Mouse (Mus musculus) telencephalon, adult 2 months (tissue): ENCODE data around the gene Insr.
"Not testable (repeated sequence)": the region's sequence is repeated elsewhere in the genome, so short reads cannot be mapped to it uniquely, and the experiment has no call there.

ENCODE experiments used
- DNase-seq: peaks from one replicate; pipeline ENCODE4 v3.0.0-alpha.2; 2011; ENCODE audit warnings: low read depth, low spot score

Gene Insr

DNA sequence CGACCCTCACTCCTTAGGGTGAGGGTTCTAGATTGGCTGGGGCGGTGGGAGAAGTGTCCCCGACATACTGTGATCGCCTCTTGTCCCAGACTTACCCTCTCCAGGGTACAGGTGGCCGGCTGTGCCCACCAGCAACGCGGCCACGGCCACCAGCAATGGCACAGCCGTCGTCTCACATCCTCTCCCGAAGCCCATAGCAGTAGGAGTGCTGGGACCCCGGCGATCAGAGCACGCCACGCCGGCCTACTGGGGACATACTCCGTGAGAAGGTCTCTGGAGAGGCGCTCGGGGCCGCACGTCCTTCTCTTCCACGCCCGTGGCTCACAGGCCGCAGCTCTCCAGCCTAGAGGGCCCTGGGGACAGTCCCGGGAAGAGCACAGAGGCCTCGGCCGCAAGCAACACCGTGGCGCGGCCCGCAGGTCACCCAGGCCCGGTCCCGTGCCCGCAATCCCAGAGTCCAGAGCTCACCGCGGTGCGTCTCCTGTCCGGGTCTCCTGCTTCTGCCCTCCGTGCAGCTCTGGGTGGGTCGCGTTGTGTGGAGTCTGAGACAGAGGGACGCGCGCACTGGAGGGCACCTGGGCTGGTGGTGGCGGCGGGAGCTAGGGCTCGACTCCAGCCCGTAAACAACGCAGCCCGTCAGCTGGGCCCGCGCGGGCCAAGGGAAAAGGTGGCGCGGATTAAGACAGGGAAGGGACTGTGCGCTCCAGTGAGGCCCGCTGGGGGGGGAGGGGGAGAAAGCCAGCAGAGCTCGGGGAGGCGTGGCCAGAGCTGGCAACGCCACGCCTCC is at the start of gene Insr:
TSS of gene Insr (minus strand) at position 684 of the 787 bp plus-strand sequence.
- DNase-seq: peak; percentile 79

DNA sequence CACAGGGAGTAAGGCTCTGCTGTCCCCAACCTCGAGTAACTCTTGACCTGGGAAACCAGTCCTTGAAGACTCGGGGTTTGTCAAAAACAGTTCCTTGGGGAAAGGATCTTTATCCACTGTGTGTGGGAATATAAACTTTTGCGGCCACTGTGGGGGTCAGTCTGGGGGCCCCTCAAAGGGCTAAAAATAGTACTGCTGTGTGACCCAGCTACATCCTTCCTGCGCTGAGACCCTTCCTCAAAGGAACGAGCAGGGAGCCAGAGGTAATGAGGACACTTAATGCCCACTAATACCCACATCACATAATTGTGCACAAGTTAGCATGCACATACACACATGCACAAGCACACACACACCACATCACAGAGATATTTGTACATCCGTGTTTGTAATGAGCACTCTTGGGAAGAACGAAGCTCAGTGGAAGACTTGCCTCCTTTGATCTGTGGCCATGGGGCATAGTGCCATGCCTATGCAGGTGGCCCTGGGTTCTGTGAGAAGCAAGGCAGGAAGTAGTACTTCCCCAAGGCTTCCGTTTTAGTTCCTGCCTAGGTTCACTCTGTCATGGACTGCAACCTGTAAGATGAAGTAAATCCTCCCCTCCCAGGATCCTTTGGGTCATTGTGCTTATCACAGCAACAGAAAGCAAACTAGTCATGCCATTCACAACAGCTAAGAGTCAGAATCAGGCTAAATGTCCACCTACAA is 48.3 kb upstream of the Insr start:
- no peak for DNase-seq

DNA sequence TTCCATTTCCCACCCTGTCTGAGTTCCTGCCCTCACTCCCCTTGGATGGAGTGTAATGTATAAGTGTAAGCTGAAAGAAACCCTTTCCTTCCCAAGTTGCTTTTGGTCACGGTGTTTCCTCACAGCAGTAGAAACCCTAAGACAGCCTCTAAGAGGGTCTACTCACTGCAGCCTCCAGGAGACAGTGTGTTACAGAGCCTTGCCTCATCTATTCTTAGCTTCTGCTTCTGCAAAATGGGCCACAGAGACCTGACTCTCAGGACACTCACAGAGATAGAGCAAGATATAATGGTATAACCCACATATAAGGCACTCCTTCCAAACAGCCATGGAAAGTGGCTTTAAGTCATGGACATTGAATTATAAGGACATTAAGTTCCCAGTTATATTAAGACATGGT is 47.6 kb upstream of the Insr start:
- DNase-seq: no peak

DNA sequence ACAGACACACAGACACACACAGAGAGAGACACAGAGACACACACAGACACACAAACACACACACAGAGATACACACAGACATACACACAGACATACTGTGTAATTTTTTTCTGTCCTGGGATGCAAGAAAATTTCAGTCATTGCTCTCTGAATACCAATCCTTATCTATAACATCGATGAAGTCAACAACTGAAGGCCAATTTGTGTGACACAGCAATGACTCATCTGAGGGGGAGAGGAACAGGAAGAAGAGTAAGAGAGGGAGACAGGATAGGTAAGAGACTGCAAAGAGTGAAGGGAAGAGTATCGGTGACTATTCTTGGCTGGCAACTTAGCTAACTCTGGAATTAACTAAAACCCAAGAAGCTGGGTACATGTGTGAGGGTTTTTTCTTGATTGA is 44.8 kb upstream of the Insr start:
- no peak for DNase-seq

DNA sequence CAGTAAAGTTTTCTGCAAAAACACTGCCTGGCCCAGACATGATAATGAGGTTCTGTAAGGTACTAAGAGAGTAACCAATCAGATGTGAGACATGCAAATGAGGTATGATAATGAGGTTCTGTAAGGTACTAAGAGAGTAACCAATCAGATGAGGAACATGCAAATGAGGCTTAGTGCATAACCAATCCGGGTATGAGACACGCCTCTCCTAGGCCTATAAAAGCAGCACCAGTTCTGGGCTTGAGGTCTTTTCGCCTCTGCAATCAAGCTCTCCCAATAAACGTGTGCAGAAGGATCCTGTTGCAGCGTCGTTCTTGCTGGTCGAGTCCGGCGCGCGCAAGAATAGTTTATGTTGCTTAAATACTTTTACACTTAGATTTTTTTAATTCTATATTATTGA is 39.9 kb upstream of the Insr start:
- DNase-seq: not testable (repeated sequence)

DNA sequence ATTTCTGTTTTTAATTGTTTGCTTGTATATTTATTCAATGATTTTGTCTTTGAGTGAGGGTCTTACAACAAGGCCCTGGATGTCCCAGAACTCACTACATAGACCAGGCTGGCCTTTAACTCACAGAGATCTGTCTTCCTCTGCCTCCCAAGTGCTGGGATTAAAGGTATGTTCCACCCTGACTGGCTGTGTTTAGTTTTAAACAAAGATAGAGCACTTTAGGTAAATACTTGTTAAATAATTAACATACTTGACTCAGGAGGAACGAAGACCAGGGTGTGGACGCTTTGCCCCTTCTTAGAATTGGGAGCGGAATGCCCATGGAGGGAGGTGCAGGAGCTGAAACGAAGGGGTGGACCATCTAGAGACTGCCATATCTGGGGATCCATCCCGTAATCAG is 37.2 kb upstream of the Insr start:
- DNase-seq: no peak

DNA sequence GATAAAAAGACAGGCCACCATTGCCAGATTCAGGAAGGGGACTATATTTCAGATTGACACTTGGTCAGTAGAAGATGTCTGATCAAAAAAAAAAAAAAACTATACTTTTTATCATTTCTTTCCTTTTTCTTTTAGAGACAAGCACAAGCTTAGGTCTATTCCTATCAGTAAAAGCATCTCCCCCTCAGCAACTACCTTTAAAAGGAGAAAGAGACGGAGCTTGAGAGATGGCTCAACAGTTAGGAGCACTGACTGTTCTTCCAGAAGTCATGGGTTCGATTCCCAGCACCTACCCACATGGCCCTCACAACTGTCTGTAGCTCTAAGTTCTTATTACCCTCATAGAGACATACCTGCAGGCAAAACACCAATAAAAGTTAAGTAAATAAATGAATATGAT is 34.9 kb upstream of the Insr start:
- no peak for DNase-seq

DNA sequence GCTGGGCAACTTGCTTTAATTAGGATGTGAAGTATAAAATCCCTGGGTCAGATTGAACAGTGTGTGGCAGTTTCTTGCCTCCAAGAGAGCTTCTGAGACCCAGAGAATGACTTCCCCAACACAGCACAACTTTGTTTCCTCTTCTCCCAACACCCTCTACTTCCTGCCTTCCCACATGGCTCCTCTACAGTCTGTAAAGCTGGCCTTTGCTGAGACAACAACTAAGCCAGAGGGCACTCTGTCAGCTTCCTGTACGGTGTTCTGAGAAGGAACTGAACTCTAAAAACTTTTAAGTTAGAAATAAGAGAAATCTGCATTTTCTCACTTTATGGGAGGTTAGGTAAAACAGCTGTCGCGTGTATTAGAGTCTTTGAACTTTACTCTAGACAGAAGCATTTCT is 34.4 kb upstream of the Insr start:
- no peak for DNase-seq

DNA sequence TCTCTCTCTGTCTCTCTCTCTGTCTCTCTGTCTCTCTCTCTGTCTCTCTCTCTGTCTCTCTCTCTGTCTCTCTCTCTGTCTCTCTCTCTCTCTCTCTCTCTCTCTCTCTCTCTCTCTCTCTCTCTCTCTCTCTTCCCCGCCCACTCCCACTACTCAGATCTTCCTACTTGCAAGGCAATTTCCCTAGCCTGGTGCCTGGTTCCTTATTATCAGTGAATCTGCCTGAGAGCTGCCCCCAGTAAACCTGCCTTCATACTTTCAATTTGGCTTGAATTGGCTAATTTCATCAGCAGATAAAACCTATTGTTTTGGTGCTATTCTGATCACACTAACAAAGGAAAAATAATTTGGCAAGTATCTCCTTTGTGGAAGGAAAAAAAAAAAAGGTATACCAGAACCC is 34.0 kb upstream of the Insr start:
- DNase-seq: not testable (repeated sequence)

DNA sequence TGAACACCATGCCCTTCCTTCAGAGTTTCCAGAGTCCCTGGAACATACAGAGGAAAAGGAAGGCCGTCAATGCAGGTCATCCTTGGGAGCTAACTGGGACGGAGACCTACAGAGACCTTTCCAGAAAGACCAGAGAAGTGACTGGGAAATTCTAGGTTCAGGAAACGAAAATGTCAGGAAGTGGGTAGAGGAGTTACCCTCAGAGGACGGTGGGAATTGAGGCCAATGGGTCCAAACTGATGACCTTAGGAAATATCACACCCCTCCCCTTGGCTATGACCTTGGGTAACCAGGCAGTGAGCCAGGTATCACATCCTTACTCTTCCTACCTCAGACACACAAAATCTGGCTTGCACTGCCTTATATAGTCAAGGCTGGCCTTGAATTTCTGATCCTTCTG is 32.1 kb upstream of the Insr start:
- no peak for DNase-seq

DNA sequence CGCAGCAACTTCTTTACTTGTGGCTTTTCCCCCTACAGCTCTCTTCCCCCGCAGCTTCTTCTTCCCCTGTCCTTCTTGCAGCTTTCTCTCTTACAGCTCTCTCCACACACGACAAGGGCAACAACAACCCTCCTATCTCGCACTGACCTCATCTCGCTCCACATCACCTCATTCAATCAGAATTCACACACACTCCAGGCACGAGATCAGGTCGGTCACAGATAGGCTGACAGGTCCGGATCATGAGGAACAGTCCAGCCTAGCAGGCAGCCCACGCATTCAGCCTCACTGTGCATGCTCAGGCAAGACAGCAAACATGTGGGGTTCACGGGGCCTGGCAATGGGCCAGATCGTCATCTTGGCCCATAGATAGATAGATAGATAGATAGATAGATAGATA is 30.2 kb upstream of the Insr start:
- no peak for DNase-seq

DNA sequence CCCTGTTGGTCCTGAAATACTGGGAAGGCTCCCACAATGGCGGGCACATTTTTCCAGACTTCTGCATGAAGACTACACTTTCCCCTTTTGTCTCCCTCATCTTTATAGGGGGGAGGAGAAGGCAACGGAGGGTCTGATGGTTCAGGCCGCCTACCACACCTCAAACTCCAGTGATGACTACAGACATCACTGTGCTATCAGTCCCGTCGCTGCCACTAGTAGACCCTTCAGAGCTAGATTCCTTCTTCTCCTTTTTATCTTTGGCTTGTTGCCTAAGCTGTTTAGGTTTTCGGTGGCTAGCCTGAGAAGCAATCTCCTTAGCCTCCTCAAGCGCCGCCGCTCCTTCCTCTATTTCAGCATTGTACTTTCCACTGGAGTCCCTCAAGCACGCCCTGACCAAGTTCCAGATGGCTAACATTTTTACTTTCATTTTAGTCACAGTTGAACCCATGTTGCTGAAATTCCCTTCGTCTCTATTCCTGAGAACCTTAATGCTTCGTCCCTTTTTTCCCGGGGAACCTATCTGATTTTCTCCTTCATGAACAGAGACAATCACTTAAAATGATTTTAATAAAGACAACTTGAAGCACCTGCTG is 28.9 kb upstream of the Insr start:
- DNase-seq: not testable (repeated sequence)

DNA sequence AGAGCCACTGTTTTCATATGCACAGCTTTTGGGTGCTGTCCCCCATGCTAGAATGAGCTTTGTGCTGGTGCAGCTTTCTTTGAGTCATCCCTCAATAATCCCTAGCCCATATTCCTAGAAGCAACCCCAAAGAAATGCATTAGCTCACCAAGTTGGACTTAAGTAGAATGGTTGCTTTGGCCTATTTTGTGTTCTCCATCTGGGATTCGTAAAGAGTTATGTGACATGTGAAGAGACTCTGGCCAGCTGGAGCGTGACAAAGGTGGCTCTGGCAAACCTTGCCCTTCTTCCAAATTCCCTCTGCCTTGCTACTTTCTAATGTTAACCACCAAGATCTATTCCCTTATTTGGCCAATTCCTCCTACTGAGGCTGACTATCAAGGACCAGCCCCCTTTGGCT is 22.7 kb upstream of the Insr start:
- DNase-seq: no peak

DNA sequence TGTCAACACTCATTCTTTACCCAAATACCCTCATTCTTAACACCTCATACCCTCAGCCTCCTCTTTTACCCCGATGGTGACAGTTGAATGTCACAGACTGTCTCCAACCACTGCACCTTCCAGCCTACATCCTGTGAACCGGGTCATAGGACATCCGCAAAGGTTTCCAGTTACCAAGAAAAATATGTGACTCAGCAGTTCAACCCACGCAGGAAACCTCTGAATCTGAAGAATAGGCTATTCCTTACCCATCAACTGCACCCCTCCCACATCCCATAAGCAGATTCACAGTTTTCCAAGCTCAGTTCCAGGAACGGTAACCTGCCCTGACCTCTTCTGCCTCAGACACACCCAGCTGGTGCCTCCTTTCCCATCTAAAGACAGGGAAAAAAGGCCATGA is 19.9 kb upstream of the Insr start:
- DNase-seq: no peak

DNA sequence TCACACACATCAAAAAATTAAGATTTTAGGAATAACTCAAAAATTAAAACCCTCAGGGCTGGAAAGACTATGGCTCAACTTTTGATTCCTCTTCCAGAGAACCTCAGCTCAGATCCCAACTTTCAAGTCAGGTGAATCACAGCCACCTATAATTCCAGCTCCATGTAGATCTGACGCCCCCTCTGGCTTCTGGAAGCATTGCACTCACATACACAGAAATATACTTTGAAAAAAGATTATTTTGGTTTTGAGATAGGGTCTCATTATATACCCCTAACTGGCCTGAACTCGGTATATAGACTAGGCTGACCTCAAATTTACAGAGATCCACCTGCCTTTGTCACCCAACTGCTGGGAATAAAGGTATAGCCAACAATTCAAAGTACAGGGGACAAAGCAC is 6.4 kb upstream of the Insr start:
- DNase-seq: no peak

DNA sequence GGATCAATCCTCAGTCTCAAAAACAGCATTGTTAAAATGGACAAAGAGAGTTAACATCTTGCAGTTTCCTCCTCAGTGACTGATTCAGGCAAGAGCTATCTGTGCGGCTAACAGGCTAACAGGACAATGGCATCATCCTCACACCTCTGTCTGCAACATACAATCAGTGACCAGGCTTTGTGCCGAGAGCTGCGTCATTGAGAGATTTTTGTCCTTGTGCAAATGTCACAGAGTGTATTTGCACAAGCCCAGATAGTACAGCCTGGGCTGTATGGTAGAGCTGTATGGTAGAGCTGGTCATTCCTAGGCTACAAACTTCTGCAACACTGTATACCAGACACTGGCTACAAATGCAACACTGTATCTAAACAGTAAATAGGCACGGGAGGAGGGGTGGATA is 5.2 kb upstream of the Insr start:
- no peak for DNase-seq

DNA sequence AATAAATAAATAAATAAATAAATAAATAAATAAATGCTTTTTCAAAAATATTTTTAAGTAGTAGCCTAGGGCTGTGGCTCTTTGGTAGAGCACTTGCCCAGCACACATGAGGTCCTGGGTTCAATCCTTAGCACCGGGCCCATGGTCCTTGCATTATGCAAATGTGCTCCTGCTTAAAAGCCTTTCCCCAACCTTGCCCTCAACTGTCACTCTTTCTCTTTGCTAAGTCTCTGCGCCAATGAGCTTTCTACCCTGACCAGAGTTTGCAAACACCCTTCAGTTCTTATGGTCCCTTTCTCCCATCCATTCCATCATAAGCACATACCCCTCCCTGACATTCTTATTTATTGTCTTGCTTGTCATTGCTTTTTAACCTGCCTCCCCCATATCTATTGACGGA is 1.9 kb upstream of the Insr start:
- no peak for DNase-seq

DNA sequence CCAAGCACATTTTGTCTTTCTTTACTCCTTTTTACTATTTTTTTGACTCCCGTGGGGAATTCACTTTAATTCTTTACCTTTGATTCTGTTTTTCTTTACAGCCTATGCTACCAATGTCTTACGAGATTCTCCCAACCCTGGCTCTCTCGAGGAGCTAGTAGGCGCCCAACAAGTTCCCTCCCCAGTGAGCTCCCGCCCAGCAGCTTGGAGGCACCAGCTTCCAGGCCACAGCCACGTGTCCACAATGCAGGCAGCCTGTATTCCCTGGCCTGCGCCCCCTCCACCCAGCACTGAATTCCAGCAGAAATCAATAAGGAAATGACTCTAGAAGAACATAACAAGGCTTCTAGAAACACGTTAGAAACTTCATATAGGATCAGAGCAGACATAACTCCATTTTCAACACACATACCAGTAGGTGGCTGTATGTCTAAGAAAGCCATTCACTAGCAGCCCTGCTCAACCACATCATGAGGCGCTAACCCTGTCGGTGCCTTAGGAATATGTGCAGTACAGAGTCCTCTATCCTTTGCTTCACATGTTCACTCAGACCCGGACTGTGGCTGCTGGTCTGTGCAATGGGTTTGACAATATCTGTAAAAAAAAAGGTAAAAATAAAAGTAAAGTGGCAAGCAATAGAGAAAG is 971 bp upstream of the Insr start:
- no peak for DNase-seq

DNA sequence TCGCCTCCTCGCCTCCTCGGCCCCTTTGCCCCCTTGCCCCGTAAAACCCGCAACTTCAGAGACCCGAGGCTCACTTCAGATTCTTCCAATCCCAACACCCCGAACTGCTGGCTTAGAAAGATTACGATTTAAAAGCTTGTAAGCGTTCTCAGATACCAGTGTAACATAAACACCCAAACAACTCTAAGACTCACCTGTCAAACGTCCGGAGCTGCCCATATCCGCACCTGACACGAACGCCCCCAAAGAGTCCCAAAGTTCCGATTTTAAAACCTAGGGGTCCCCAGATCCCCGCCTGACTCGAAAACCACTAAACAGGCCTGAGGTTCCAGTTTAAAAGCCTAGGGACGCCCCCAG is 282 bp upstream of the Insr start:
- no peak for DNase-seq

DNA sequence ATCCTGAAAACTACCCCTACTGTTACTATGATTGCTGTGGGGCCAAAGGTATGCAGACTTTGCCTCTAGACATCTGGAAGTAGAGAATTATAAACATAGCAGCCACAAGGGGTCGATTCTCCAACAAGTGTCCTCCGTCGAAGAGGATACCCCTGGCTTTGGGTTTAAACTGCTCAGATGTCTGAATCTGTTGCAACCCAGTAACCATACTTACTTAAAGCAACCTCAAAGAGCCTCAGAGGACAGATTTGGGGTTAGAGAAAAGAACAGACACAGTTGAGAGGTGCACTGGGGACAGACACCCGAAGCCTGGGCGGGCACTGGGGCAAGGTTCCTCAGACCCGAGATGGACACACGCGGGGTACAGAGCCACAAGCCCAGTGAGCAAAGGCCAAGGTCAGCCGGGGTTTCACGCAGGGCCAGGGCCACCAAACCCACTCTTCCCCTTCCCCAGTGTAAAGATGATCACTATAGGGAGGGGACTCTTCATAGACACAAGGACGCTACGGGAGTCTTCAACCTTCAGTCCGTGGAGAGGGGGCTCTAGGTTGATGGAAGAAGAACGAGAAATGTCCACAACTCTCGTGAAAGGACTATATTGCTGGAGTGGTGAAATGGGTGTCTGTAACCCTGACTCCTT is 1.1 kb downstream of the Insr start:
- DNase-seq: no peak

DNA sequence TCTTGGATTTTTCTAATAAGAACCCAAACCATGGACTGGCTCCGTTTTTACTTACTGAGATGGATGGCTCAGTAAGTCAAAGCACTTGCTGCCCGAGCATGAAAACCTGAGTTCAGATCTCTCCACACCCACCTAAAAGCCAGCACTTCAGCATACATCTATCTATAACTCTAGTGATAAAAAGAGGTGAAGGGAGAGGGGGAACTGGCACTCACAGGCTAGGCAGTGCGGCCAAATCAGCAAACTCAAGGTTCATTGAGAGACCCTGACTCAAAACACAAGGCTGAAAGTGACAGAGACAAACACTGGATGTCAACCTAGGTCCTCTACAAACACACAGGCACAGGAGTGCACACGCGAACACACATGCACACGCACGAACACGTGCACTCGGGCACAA is 2.2 kb downstream of the Insr start:
- DNase-seq: no peak

DNA sequence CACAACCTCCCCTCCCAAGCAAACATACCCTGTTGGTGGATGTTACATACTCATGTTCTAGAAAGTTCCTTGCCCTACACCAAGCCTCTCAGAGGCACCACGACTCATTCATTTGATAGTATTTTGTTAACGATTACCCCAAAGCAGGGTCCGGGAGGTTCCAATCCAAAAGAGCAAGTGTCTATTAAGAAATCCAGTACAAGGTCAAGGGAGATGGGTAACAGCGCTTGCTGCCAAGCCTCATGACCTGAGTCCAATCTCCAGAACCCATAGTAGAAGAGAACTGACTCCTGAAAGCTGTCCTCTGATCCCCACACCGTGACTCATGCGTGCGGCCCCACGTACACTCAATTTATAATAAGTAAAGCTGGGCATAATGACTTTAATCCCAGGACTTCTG is 3.4 kb downstream of the Insr start:
- no peak for DNase-seq
